Mouse (Mus musculus): ENCODE results near the gene Acvr1b. TPM values are rescaled to one million over a fixed set of nuclear protein-coding genes. Genes with fewer than 3 reads are reported as not detected.

Gene Acvr1b
- total RNA-seq, 2 experiments from 2014 or later, result 88.8 to 90.3 TPM

- DNase-seq (ENCODE audit: low spot score in 2 of 2), result no peak
Measured at GRCm38 (mm10) chr15:101228866-101229590, 55.2 kb downstream of the Acvr1b start.

GRCm38 (mm10) chr15:101230503-101230902 is 56.6 kb downstream of the Acvr1b start:
- no peak for DNase-seq (ENCODE audit: low spot score in 2 of 2)

- DNase-seq (ENCODE audit: low spot score in 2 of 2), result no peak
Measured at GRCm38 (mm10) chr15:101230995-101231647, 57.3 kb downstream of the Acvr1b start.

GRCm38 (mm10) chr15:101231648-101232180 is 57.8 kb downstream of the Acvr1b start:
- DNase-seq (ENCODE audit: low spot score in 2 of 2), result no peak

GRCm38 (mm10) chr15:101232607-101233006 is 58.7 kb downstream of the Acvr1b start:
- DNase-seq (ENCODE audit: low spot score in 2 of 2), result no peak

GRCm38 (mm10) chr15:101233183-101233582 is 59.3 kb downstream of the Acvr1b start:
- DNase-seq (ENCODE audit: low spot score in 2 of 2), result no peak

- no peak for DNase-seq (ENCODE audit: low spot score in 2 of 2)
Measured at GRCm38 (mm10) chr15:101233641-101234275, 59.9 kb downstream of the Acvr1b start.

GRCm38 (mm10) chr15:101234611-101235341 is 60.9 kb downstream of the Acvr1b start:
- DNase-seq (ENCODE audit: low spot score in 2 of 2), result peak in 1 of 2 experiments; percentile 69

GRCm38 (mm10) chr15:101235342-101235698 is 61.5 kb downstream of the Acvr1b start:
- no peak for DNase-seq (ENCODE audit: low spot score in 2 of 2)

GRCm38 (mm10) chr15:101235728-101236327 is 62.0 kb downstream of the Acvr1b start:
- DNase-seq (ENCODE audit: low spot score in 2 of 2), result peak in 1 of 2 experiments; percentile 75

GRCm38 (mm10) chr15:101236878-101237277 is 63.0 kb downstream of the Acvr1b start:
- DNase-seq (ENCODE audit: low spot score in 2 of 2), result no peak

GRCm38 (mm10) chr15:101238885-101239511 is 65.1 kb downstream of the Acvr1b start:
- DNase-seq (ENCODE audit: low spot score in 2 of 2), result peak; percentile 68 to 74

GRCm38 (mm10) chr15:101239821-101240220 is 66.0 kb downstream of the Acvr1b start:
- no peak for DNase-seq (ENCODE audit: low spot score in 2 of 2)

GRCm38 (mm10) chr15:101240799-101241204 is 66.9 kb downstream of the Acvr1b start:
- peak; percentile 87 to 97 for DNase-seq (ENCODE audit: low spot score in 2 of 2)

GRCm38 (mm10) chr15:101241236-101241635 is 67.4 kb downstream of the Acvr1b start:
- DNase-seq (ENCODE audit: low spot score in 2 of 2), result no peak

GRCm38 (mm10) chr15:101241853-101242252 is 68.0 kb downstream of the Acvr1b start:
- DNase-seq (ENCODE audit: low spot score in 2 of 2), result no peak

- no peak for DNase-seq (ENCODE audit: low spot score in 2 of 2)
Measured at GRCm38 (mm10) chr15:101242645-101243044, 68.8 kb downstream of the Acvr1b start.

- no peak for DNase-seq (ENCODE audit: low spot score in 2 of 2)
Measured at GRCm38 (mm10) chr15:101244012-101244411, 70.1 kb downstream of the Acvr1b start.

- DNase-seq (ENCODE audit: low spot score in 2 of 2), result peak; percentile 95 to 97
Measured at GRCm38 (mm10) chr15:101246231-101247154, 72.6 kb downstream of the Acvr1b start.

Measured in layer of hippocampus, adult 18-20 months (tissue).